Mouse (Mus musculus) embryonic fibroblast, embryonic 13.5 days (primary cell): Measurements from ENCODE around the gene Ammecr1.

Source experiments
- CTCF ChIP-seq: IDR thresholded peaks from 2 replicates; pipeline ENCODE4 v1.5.1; 2011; ENCODE audit warnings: mild to moderate bottlenecking, control low read depth, low read length, moderate library complexity, borderline replicate concordance; ENCODE audit not compliant: insufficient read depth
- POLR2A ChIP-seq: IDR thresholded peaks from 2 replicates; pipeline ENCODE4 v1.6.1; 2011; ENCODE audit warnings: low read depth, mild to moderate bottlenecking, control low read depth, low read length, moderate library complexity

- TF ChIP-seq CTCF: no peak
- TF ChIP-seq POLR2A: no peak
Observed at GRCm38 (mm10) chrX:142827644-142828043, 138.9 kb downstream of the Ammecr1 start.
